Mouse (Mus musculus): ENCODE measurements around the gene Slc13a2. TPM values are rescaled to one million over a fixed set of nuclear protein-coding genes. Genes with fewer than 3 reads are reported as not detected.

The Slc13a2 gene
- polyA plus RNA-seq, 1 experiment from 2014 or later, result not detected

Other genes starting within 250 kb of the Slc13a2 start
- 20.1 and 20.7 TPM in 2 replicates for gene Nek8, start 245.5 kb downstream of the Slc13a2 start, polyA plus RNA-seq (2015; fragmentation: Nextera tagmentation; extraction: Ambion mirVana)
- 13.5 and 14.1 TPM in 2 replicates for gene Tlcd1, start 245.5 kb downstream of the Slc13a2 start, polyA plus RNA-seq (2015; fragmentation: Nextera tagmentation; extraction: Ambion mirVana)
- 1,373 and 1,384 TPM in 2 replicates for gene Rpl23a, start 238.6 kb downstream of the Slc13a2 start, polyA plus RNA-seq (2015; fragmentation: Nextera tagmentation; extraction: Ambion mirVana)
- 171 and 185 TPM in 2 replicates for gene Rab34, start 233.8 kb downstream of the Slc13a2 start, polyA plus RNA-seq (2015; fragmentation: Nextera tagmentation; extraction: Ambion mirVana)
- gene Proca1, start 228.8 kb downstream of the Slc13a2 start, polyA plus RNA-seq (2015; fragmentation: Nextera tagmentation; extraction: Ambion mirVana), result 2.7 and 3.0 TPM in 2 replicates
- gene Sdf2, start 176.5 kb downstream of the Slc13a2 start, polyA plus RNA-seq (2015; fragmentation: Nextera tagmentation; extraction: Ambion mirVana), result 78.9 and 81.2 TPM in 2 replicates
- 29.4 and 33.2 TPM in 2 replicates for gene Supt6, start 176.2 kb downstream of the Slc13a2 start, polyA plus RNA-seq (2015; fragmentation: Nextera tagmentation; extraction: Ambion mirVana)
- 74.7 and 76.1 TPM in 2 replicates for gene 2610507B11Rik, start 160.5 kb downstream of the Slc13a2 start, polyA plus RNA-seq (2015; fragmentation: Nextera tagmentation; extraction: Ambion mirVana)
- gene BC030499, start 131.4 kb downstream of the Slc13a2 start, polyA plus RNA-seq (2015; fragmentation: Nextera tagmentation; extraction: Ambion mirVana), result 0.11 and 0.56 TPM in 2 replicates
- 39.6 and 45.8 TPM in 2 replicates for gene Spag5, start 120.7 kb downstream of the Slc13a2 start, polyA plus RNA-seq (2015; fragmentation: Nextera tagmentation; extraction: Ambion mirVana)
- gene Aldoc, start 99.2 kb downstream of the Slc13a2 start, polyA plus RNA-seq (2015; fragmentation: Nextera tagmentation; extraction: Ambion mirVana), result 6.5 and 6.6 TPM in 2 replicates
- 88.5 and 88.9 TPM in 2 replicates for gene Pigs, start 93.8 kb downstream of the Slc13a2 start, polyA plus RNA-seq (2015; fragmentation: Nextera tagmentation; extraction: Ambion mirVana)
- gene Unc119, start 78.7 kb downstream of the Slc13a2 start, polyA plus RNA-seq (2015; fragmentation: Nextera tagmentation; extraction: Ambion mirVana), result 70.1 and 74.7 TPM in 2 replicates
- 0.24 and 0.48 TPM in 2 replicates for gene Foxn1, start 35.7 kb downstream of the Slc13a2 start, polyA plus RNA-seq (2015; fragmentation: Nextera tagmentation; extraction: Ambion mirVana)
- gene Slc46a1, start 43.5 kb upstream of the Slc13a2 start, polyA plus RNA-seq (2015; fragmentation: Nextera tagmentation; extraction: Ambion mirVana), result 17.1 TPM in 2 replicates
- gene Sarm1, start 75.5 kb upstream of the Slc13a2 start, polyA plus RNA-seq (2015; fragmentation: Nextera tagmentation; extraction: Ambion mirVana), result 2.4 and 2.6 TPM in 2 replicates
- gene Vtn, start 76.9 kb upstream of the Slc13a2 start, polyA plus RNA-seq (2015; fragmentation: Nextera tagmentation; extraction: Ambion mirVana), result 0.39 and 1.8 TPM in 2 replicates
- gene Sebox, start 81.2 kb upstream of the Slc13a2 start, polyA plus RNA-seq (2015; fragmentation: Nextera tagmentation; extraction: Ambion mirVana), result not detected in 2 replicates
- gene Tmem199, start 90.0 kb upstream of the Slc13a2 start, polyA plus RNA-seq (2015; fragmentation: Nextera tagmentation; extraction: Ambion mirVana), result 45.9 and 48.7 TPM in 2 replicates
- gene Poldip2, start 90.0 kb upstream of the Slc13a2 start, polyA plus RNA-seq (2015; fragmentation: Nextera tagmentation; extraction: Ambion mirVana), result 182 and 186 TPM in 2 replicates
- 81.4 and 84.8 TPM in 2 replicates for gene Tnfaip1, start 114.1 kb upstream of the Slc13a2 start, polyA plus RNA-seq (2015; fragmentation: Nextera tagmentation; extraction: Ambion mirVana)
- gene Ift20, start 114.1 kb upstream of the Slc13a2 start, polyA plus RNA-seq (2015; fragmentation: Nextera tagmentation; extraction: Ambion mirVana), result 165 and 168 TPM in 2 replicates
- gene Tmem97, start 128.6 kb upstream of the Slc13a2 start, polyA plus RNA-seq (2015; fragmentation: Nextera tagmentation; extraction: Ambion mirVana), result 74.1 and 75.2 TPM in 2 replicates